Mouse (Mus musculus) mouse embryonic stem cell (cell line): Measurements from ENCODE around the gene Erc2.

ENCODE experiments used
- in situ Hi-C, 2 experiments: fragments of 300-500 bp; cut with MboI; formaldehyde crosslinking; loops; 1 replicate in 1 of 2; 3 replicates in 1 of 2; pipeline ENCODE4 v1.14.3; 2019 to 2020; ENCODE audit warnings: low sequenced_read_pairs in 2 of 2, low pct_unique_long_range_greater_than_20kb in 1 of 2, mixed read lengths in 1 of 2; ENCODE audit not compliant: unreplicated experiment in 1 of 2

Erc2 gene

DNA sequence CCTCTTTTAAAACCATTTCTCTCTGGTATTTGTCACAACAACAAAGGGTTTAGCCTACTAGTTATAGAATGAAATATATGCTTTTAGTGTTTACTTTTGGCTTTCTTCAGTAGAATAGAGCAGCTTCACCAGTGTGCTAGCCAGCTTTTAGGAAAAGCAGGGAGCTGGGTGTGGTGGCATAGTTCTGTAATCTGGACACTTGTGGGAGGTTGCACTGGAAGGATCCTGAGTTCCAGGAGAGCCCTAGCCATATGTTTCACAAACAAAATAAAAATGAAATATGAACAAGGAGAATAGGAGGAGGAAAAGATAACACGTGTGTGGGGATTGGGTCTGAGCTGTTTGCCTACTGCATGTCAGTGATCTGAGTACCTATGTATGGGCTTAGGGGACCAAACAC, 658.1 kb downstream of the Erc2 start:
- in situ Hi-C loops, result no loop called here

DNA sequence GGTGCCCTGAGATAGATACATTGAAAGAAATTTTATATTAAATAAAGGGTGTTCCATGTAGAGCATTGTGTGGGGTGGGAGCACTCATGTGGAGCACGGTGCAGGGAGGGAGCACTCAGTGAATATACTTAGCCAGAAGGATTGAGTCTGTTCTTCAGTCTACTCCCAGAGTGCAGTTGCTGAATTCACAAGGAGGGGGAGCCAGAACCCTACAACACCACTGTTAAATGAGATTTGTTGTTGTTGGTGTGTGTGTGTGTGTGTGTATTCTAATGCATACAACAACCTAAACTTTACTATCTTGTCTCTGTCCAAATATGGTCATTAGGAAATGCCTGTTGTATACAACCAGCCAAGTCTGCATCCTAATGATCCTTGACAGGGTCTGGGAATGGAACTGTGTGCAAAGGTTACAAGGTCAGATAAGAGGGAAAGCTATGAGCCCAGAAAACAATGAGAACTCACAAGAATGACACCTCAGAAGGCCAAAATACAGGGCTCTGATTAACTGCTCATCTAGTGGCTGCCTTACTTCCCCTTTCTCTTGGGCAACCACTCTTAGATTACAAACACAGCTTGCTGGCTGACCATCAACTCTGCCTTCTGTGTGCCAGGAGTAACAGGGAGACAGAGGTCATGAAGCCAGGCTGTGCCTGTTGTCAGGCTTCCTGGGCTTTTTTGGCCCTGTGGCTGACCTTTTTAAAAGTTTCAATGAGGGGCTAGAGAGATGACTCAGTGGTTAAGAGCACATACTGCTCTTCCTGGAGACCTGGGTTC, 661.3 kb downstream of the Erc2 start:
- in situ Hi-C loops, result no loop called here

GRCm38 (mm10) chr14:28286511-28286910, 664.3 kb downstream of the Erc2 start:
- in situ Hi-C loops, result no loop called here

DNA sequence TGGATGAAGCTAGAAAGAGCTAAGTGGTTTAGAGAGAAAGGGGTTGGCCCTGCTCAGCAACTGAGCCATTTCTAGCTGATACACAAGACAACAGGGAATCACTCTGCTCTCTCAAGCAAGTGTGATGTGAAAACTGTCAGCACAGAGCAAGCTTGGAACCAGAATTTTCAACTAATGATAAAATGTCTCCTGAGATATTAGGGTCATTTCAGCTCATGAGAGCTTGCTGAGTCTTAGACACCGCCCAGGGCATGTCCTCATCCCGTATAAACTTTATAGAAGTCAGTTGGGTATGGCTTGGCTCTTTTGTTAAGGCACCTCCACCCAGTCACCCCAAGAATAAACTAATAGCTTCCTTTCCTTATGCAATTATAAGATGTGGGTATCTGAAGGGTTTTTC, 666.0 kb downstream of the Erc2 start:
- in situ Hi-C loops, result no loop called here

GRCm38 (mm10) chr14:28288926-28289325, 666.7 kb downstream of the Erc2 start:
- in situ Hi-C loops, result no loop called here

- in situ Hi-C loops, result no loop called here
Measured at GRCm38 (mm10) chr14:28293921-28294320, 671.7 kb downstream of the Erc2 start.

GRCm38 (mm10) chr14:28295145-28295544, 672.9 kb downstream of the Erc2 start:
- in situ Hi-C loops, result no loop called here

DNA sequence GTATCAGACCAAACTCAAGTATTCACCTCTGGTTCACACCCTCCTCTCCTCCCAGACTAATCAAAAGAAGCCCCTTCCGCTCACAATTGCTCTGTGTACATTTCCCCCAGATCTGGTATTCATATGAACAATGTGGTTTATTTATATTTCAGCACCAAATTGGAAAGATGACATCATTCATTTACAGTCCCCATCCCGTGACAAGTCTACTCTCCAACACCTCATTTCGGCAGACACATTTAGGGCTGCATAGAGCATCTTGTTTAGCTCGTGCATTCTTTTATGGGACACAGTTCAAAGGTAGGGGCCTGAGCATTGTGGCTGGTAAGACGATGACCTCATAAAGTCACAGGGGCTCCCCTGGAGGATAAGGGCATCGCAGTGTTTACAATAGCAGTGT, 677.9 kb downstream of the Erc2 start:
- in situ Hi-C loops, result no loop called here

DNA sequence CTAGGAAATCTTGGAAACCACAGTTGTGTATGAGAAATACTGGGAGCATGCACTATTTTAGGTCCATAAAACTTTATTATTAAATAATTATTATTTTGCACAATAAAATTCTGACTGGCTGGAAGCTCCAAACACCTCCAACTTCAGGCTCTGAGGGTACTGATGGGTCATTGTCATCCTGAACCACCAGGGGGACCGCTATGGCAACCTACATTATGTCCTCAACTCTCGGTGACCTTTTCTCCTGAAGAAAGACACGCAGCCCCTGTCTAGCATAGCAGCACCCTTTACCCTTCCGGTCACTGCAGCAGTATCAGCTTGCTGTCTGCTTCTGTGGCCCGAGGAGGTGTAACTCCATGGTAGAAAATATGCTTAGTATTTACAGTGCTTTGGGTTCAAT, 679.0 kb downstream of the Erc2 start:
- in situ Hi-C loops, result no loop called here

DNA sequence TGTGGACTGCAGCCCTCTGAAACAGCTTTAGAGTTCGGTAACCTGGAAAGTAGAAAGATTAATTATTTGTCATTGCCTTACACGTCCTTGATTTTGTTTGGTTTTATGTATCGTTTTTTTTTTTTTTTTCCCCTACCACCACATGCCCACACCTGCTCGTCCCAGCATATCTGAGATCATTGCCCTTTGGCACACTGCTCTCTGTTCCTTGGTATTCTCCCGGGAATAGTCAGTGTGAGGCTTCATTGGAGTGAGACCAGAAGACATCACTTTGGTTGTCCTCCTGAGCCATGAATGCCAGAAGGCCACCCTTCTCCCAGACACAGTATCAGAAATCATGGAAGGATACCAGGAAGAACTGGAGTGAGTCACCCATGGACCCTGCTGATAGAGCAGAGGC, 681.9 kb downstream of the Erc2 start:
- in situ Hi-C loops, result no loop called here

GRCm38 (mm10) chr14:28308661-28309060, 686.4 kb downstream of the Erc2 start:
- in situ Hi-C loops, result no loop called here

- in situ Hi-C loops, result no loop called here
Measured at GRCm38 (mm10) chr14:28316851-28317250, 694.6 kb downstream of the Erc2 start.

DNA sequence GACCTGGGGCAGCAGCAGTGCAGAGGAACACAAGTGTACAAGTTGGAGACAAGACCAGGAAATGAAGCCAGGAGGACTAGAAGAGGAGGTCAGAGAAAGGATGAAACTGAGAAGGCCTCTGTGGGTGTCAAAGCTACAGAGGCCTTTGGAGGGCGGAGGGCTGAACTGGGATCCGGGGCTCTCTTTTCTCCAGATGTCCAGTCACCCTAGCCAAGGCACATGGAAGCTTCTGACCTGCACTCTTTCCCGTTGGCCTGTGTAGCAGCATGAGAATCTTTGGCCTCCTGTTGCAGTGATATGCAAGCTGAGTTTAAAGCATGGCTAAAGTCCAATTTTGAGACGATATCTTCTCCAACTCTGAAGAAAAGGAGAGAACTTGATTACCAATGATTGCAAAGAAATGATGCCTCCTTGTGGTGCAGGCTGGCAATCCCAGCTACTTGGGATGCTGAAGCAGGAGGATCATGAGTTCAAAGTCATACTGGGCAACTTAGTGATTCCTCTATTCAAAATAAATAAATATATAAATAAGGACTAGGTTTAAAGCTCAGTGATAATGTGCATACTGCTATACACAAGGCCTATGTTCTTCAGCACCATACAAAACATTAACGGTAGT, 699.8 kb downstream of the Erc2 start:
- in situ Hi-C loops, result no loop called here

DNA sequence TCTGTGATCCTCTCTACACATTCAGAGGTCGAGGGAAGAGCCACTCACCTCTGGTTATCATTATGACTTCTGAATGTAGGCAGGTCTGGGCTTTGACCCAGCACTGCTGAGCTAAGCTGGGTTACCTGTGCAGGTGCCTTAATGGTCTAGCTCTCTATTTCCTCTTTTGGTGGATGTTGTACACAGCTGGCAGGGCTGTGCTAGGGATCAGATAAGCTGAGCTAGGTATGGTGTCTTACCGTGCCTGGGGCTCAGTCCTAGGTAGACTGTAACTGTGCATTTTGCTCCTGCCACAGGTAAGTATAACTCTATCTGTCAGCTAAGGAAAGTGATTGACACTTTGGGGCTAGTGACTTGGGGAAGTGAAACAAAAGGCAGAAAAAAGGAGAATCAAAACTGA, 701.0 kb downstream of the Erc2 start:
- in situ Hi-C loops, result no loop called here

GRCm38 (mm10) chr14:28323727-28324126, 701.5 kb downstream of the Erc2 start:
- in situ Hi-C loops, result no loop called here

DNA sequence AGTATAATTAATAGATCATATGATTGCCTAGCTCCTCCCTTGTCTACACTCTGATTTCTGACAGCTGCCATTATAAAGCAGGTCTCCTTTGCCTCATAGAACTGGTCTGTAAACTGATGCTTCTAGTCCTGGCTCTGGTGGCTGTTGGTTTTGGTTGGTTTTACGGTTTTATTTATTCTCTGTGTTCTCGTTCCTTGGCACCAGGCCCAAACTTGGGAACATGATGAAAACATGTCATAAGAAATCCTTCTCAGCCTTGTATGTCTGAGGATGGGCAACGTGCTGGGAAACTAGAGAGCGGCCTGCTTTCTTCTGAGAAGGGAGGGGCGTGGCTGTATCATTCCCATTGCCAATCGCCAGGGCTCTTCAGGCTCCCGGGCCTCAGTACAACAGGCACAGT, 704.2 kb downstream of the Erc2 start:
- in situ Hi-C loops, result no loop called here

GRCm38 (mm10) chr14:28328512-28328911, 706.3 kb downstream of the Erc2 start:
- in situ Hi-C loops, result no loop called here

DNA sequence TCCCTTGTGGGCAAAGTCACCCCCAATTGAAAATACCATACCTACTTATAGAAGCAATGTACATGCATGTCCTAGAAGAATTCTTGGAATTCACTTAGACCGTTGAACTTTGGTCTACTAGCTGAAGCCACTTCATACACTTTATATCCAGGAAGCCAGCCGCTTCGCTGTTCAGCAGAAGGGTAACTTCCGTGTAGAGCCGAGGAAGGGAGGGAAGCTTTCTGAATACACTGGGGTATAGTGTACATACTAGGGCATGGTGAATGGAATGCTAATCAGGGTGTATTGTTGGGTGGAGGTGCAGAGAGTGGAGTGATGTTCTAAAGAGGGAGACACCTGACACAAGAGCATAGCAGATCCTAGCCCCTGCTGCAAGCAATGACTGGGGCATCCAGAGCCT, 708.9 kb downstream of the Erc2 start:
- in situ Hi-C loops, result no loop called here

DNA sequence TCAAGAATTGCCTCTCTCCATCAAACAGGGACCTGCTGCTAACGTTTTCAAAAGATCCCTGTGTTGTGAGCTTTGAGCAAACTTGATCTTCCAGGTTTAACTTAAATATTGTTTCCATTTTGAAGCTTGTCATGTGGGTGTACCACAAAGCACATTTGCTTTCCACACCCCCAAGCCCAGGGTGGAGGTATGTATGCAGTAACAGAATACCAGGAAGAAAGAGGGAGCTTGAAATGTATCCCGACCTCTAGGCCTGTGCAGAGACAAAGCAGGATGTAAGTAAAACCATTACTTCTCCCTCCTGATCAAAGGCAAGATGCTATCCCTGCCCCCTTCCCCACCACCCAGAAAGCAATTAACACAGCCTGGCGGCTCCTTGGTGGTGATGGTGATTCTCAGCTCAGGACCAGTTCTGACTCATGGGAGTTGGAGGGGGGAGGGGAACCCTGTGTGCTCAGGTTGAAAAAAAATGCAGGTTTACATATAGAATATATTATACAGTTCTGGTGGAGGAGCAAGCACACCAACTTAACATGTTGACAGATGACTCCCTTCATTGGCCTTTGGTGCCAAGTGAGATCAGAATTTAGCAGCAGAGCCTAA, 710.2 kb downstream of the Erc2 start:
- in situ Hi-C loops, result no loop called here

DNA sequence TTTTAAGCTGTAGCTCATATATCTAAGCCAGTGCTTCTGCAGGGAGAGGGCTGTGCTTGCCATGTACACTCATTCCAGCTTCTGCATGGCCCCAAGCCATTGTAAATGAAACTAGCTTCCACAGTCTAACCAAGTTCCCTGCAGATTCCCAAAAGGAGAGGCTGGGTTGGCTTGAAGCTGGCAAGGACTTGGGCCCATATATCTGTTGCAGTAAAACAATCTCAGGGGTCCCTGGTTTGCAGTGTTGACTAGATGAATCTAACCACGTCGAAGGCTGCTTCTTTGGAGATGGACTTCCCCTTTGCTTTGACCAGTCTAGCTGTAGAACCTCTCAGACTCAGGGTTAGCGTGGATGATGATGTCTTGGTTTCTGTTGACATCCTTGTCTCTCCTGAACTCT, 716.9 kb downstream of the Erc2 start:
- in situ Hi-C loops, result no loop called here
